Mouse (Mus musculus) intestine, postnatal 0 days (tissue): Measurements from ENCODE around the gene Apbb2. TPM values are rescaled to one million over a fixed set of nuclear protein-coding genes. Genes with fewer than 3 reads are reported as not detected.
A peak's percentile ranks its signal among the peaks of the same experiment; 100 is the strongest.

Experiments used
- ATAC-seq: fragments of 200-750 bp; cut with Nextera tagmentation; 2 replicates; pipeline ENCODE4 v1.8.0; 2017; ENCODE audit warnings: mild to moderate bottlenecking, moderate TSS enrichment, moderate library complexity
- H3K27ac ChIP-seq: fragments of 300-500 bp; sonication (generic); 2 replicates; pipeline ENCODE4 v1.5.1; 2014; ENCODE audit warnings: mild to moderate bottlenecking, low read depth, low read length, moderate library complexity
- H3K27me3 ChIP-seq: fragments of 300-500 bp; sonication (generic); replicated peaks from 2 replicates; pipeline ENCODE4 v1.6.1; 2014; ENCODE audit warnings: low read length, mixed read lengths; ENCODE audit not compliant: control insufficient read depth, insufficient read depth
- H3K36me3 ChIP-seq: fragments of 300-500 bp; sonication (generic); 2 replicates; pipeline ENCODE4 v1.6.1; 2014; ENCODE audit warnings: mild to moderate bottlenecking, moderate library complexity; ENCODE audit not compliant: control insufficient read depth, insufficient read depth
- H3K4me1 ChIP-seq: fragments of 300-500 bp; sonication (generic); replicated peaks from 2 replicates; pipeline ENCODE4 v1.6.1; 2014; ENCODE audit warnings: antibody characterized with exemption, low read length, mixed read lengths; ENCODE audit not compliant: control insufficient read depth, insufficient read depth
- H3K4me2 ChIP-seq: fragments of 300-500 bp; sonication (generic); replicated peaks from 2 replicates; pipeline ENCODE4 v1.6.1; 2014; ENCODE audit warnings: low read depth, mild to moderate bottlenecking, moderate library complexity
- H3K4me3 ChIP-seq: fragments of 300-500 bp; sonication (generic); 2 replicates; pipeline ENCODE4 v1.5.1; 2014; ENCODE audit warnings: low read depth, low read length
- H3K9ac ChIP-seq: fragments of 300-500 bp; sonication (generic); 2 replicates; pipeline ENCODE4 v1.6.1; 2014; ENCODE audit warnings: mild to moderate bottlenecking, low read depth, low read length
- H3K9me3 ChIP-seq: fragments of 300-500 bp; sonication (generic); 2 replicates; pipeline ENCODE4 v1.6.1; 2016; ENCODE audit warnings: mixed run types; ENCODE audit not compliant: control insufficient read depth
- CTCF ChIP-seq: sonication (generic); IDR thresholded peaks from 2 replicates; pipeline ENCODE4 v1.5.1; 2016; ENCODE audit warnings: low read depth, mild to moderate bottlenecking, control low read depth, antibody characterized with exemption, moderate library complexity
- WGBS: fragments of 180-500 bp; shearing (Covaris S2); extraction: QIAGEN DNeasy Blood & Tissue Kit; methylation state at CpG from one replicate; pipeline ENCODE4 v1.1.7; 2014; 5-methylcytosine and 5-hydroxymethylcytosine counted together
- polyA plus RNA-seq: library from polyadenylated mRNA; unstranded; fragments of >200 nt; fragmentation: Nextera tagmentation; extraction: Ambion mirVana; gene quantifications from 2 replicates; pipeline ENCODE4 v1.2.1, GENCODE M21; 2015

Gene Apbb2
- polyA plus RNA-seq, 1 experiment from 2014 or later: 18.7 TPM

DNA sequence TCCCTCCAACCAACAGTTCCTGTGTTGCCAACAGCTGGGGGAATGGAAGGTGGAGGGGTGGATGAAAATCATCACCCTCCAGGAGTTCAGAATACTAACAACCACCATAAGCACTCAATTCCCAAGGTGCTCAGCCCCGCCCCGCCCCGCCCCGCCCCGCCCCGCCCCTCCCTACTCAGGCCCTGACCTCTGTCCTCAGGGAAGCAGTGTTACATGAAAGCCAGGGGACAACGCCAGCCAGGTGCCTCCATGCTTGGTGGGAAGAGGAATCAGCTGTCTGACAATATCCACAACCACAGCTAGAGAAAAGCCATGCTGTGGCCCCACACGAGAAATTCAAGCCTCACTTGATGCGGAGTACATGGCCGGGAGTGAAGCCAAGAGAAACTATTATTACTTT, 276.7 kb downstream of the Apbb2 start:
- Histone ChIP-seq H3K27ac (no peak overlapping the region), H3K4me3 (no peak overlapping the region), H3K4me2 (peak overlapping the region; percentile 32; the same call in 1 of the 2 replicates), H3K4me1 (peaks cover 6% of the 10 kb centered on the region), H3K27me3 (no peaks in the 10 kb centered on the region), H3K9me3 (no peaks in the 10 kb centered on the region), H3K9ac (no peak overlapping the region), H3K36me3 (no peaks in the 10 kb centered on the region)
- ATAC-seq: peak; percentile 65
- 34% methylated on average over 10 of the region's 10 CpGs for WGBS
- no peak for TF ChIP-seq CTCF

GRCm38 (mm10) chr5:66340356-66341102, 278.1 kb downstream of the Apbb2 start:
- WGBS: 52% methylated on average over 17 of the region's 17 CpGs
- TF ChIP-seq CTCF: no peak
- ATAC-seq: no peak
- peaks cover 4% of the 10 kb centered on the region for H3K4me1 ChIP-seq
- no peaks in the 10 kb centered on the region for H3K27me3 ChIP-seq
- H3K36me3 ChIP-seq: no peaks in the 10 kb centered on the region
- H3K9ac ChIP-seq: no peak overlapping the region
- H3K27ac ChIP-seq: no peak overlapping the region
- no peak overlapping the region for H3K4me3 ChIP-seq
- no peaks in the 10 kb centered on the region for H3K9me3 ChIP-seq
- H3K4me2 ChIP-seq: no peak overlapping the region

- no peak overlapping the region for H3K4me3 ChIP-seq
- H3K36me3 ChIP-seq: no peaks in the 10 kb centered on the region
- peaks cover 4% of the 10 kb centered on the region for H3K4me1 ChIP-seq
- TF ChIP-seq CTCF: peak; percentile 64
- 55% methylated on average over 7 of the region's 7 CpGs for WGBS
- no peak overlapping the region for H3K27ac ChIP-seq
- no peaks in the 10 kb centered on the region for H3K27me3 ChIP-seq
- H3K9ac ChIP-seq: no peak overlapping the region
- no peak overlapping the region for H3K4me2 ChIP-seq
- H3K9me3 ChIP-seq: no peaks in the 10 kb centered on the region
- ATAC-seq: no peak
Observed at GRCm38 (mm10) chr5:66338583-66338982, 280.0 kb downstream of the Apbb2 start.

DNA sequence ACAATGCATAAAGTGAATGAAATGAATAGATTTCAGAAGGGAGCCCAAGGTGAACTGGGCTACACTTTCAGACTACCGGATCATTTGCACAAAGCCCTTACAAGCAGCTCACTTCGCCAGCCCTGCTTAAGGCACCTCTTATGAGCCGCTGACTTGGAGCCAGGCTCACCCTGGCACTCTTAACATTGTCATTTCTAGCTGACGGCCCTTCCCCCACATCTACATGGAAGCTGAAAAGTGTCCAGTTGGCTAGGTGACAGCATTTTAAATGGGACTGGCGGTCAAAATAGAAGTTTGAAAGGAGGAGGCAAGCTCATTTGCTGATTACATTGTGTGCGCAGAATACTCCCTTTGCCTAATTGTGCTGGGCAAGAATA, 280.6 kb downstream of the Apbb2 start:
- Histone ChIP-seq H3K9me3 (no peaks in the 10 kb centered on the region), H3K4me1 (peaks cover 4% of the 10 kb centered on the region), H3K36me3 (no peaks in the 10 kb centered on the region), H3K4me2 (peak overlapping the region; percentile 87), H3K9ac (no peak overlapping the region), H3K27me3 (no peaks in the 10 kb centered on the region), H3K27ac (no peak overlapping the region), H3K4me3 (peak overlapping the region; percentile 37; the same call in 1 of the 2 replicates)
- TF ChIP-seq CTCF: no peak
- ATAC-seq: no peak
- 52% methylated on average over 6 of the region's 6 CpGs for WGBS

DNA sequence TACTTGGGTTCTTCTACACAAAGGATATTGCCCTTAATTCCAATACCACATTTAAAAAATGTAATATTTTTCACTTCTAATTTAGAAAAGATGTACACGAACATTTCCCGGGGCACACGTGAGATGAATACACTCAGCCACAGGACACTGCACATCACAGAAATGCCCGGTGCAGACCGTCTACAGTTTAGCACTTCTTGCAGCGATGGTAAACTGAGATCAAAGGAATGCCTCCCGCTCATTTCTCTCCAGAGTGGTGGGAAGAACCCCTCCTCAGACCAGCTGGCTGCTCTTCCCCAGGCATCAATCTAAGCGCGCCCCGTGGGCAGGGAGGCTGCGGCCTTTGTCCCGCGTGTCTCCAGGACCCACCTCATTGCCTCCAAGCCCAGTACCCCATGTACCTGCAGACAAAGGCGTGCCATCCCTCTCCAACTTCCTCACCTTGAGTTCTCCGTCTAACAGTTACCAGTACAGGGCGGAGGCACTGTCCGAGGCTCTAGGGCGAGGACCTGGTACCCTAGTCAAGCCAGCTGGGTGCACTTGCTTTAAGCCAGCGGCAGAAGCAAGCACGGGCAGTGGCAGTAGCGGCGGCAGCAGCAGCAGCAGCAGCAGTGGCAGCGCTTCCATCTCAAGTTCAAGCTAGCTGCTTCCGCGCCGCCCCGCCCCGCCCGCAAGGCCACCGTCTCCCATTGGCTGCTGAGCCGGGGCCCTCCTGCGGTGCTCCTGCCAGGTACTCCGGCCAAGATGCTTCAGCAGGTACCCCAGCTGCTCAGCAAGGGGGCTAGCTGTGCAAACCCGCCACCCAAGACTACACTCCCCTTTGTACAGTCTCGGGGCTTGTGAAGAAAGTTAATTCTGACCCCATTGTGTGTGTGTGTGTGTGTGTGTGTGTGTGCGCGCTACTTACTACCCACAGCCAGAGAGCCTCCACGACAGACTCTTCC, 281.3 kb downstream of the Apbb2 start:
- Histone ChIP-seq H3K4me3 (peak overlapping the region; percentile 37), H3K9me3 (no peaks in the 10 kb centered on the region), H3K27ac (no peak overlapping the region), H3K4me1 (peaks cover 4% of the 10 kb centered on the region), H3K27me3 (no peaks in the 10 kb centered on the region), H3K4me2 (peak overlapping the region; percentile 87), H3K36me3 (no peaks in the 10 kb centered on the region), H3K9ac (peak overlapping the region; percentile 40; the same call in 1 of the 2 replicates)
- no peak for TF ChIP-seq CTCF
- WGBS: 9% methylated on average over 38 of the region's 38 CpGs
- peak; percentile 66; the same call in 1 of the 2 replicates for ATAC-seq

- Histone ChIP-seq H3K9me3 (no peaks in the 10 kb centered on the region), H3K4me2 (no peak overlapping the region), H3K27me3 (no peaks in the 10 kb centered on the region), H3K4me3 (no peak overlapping the region), H3K36me3 (no peaks in the 10 kb centered on the region), H3K9ac (no peak overlapping the region), H3K27ac (no peak overlapping the region), H3K4me1 (no peaks in the 10 kb centered on the region)
- TF ChIP-seq CTCF: no peak
- 65% methylated on average over 6 of the region's 6 CpGs for WGBS
- ATAC-seq: peak; percentile 80
Observed at GRCm38 (mm10) chr5:66330806-66331205, 287.8 kb downstream of the Apbb2 start.
